Mouse (Mus musculus) embryonic facial prominence, embryonic 11.5 days (tissue): ENCODE measurements around the gene Pdzph1. TPM values are rescaled to one million over a fixed set of nuclear protein-coding genes. Genes with fewer than 3 reads are reported as not detected.

Experiments used
- ATAC-seq: fragments of 200-750 bp; cut with Nextera tagmentation; replicated peaks from 2 replicates; pipeline ENCODE4 v1.8.0; 2017; ENCODE audit warnings: low read depth; ENCODE audit not compliant: insufficient number of reproducible peaks, low FRiP score, low TSS enrichment
- DNase-seq: peaks from one replicate; pipeline ENCODE4 v3.0.0-alpha.2; 2015; ENCODE audit warnings: low spot score
- H3K27ac ChIP-seq: fragments of 300-500 bp; sonication (generic); replicated peaks from 2 replicates; pipeline ENCODE4 v1.5.1; 2014; ENCODE audit warnings: mild to moderate bottlenecking, low read depth, low read length, control low read depth
- H3K27me3 ChIP-seq: fragments of 300-500 bp; sonication (generic); 2 replicates; pipeline ENCODE4 v1.6.1; 2014; ENCODE audit warnings: mild to moderate bottlenecking, low read length, moderate library complexity, mixed read lengths; ENCODE audit not compliant: control insufficient read depth, insufficient read depth
- H3K36me3 ChIP-seq: fragments of 300-500 bp; sonication (generic); replicated peaks from 2 replicates; pipeline ENCODE4 v1.6.1; 2014; ENCODE audit warnings: low read depth, mild to moderate bottlenecking, low read length, moderate library complexity, mixed read lengths; ENCODE audit not compliant: control insufficient read depth, insufficient read depth
- H3K4me1 ChIP-seq: fragments of 300-500 bp; sonication (generic); 2 replicates; pipeline ENCODE4 v1.6.1; 2014; ENCODE audit warnings: low read length, mixed read lengths; ENCODE audit not compliant: control insufficient read depth, insufficient read depth
- H3K4me2 ChIP-seq: fragments of 300-500 bp; sonication (generic); 2 replicates; pipeline ENCODE4 v1.6.1; 2014; ENCODE audit warnings: low read depth, mild to moderate bottlenecking, control low read depth, low read length, moderate library complexity
- H3K4me3 ChIP-seq: fragments of 300-500 bp; sonication (generic); 2 replicates; pipeline ENCODE4 v1.5.1; 2014; ENCODE audit warnings: low read depth, low read length, control low read depth
- H3K9ac ChIP-seq: fragments of 300-500 bp; sonication (generic); replicated peaks from 2 replicates; pipeline ENCODE4 v1.6.1; 2014; ENCODE audit warnings: mild to moderate bottlenecking, control low read depth, low read length
- H3K9me3 ChIP-seq: fragments of 300-500 bp; sonication (generic); replicated peaks from 2 replicates; pipeline ENCODE4 v1.6.1; 2016; ENCODE audit warnings: mild to moderate bottlenecking, low read length, inconsistent platforms, mixed read lengths; ENCODE audit not compliant: control insufficient read depth
- whole genome bisulfite sequencing: fragments of 180-500 bp; shearing (Covaris S2); extraction: QIAGEN DNeasy Blood & Tissue Kit; methylation state at CpG from one replicate; pipeline ENCODE4 v1.1.7; 2014; 5-methylcytosine and 5-hydroxymethylcytosine counted together
- polyA plus RNA-seq: library from polyadenylated mRNA; unstranded; fragments of >200 nt; fragmentation: Nextera tagmentation; extraction: Ambion mirVana; gene quantifications from 2 replicates; pipeline ENCODE4 v1.2.1, GENCODE M21; 2014

Pdzph1 gene
- polyA plus RNA-seq, 1 experiment from 2014 or later, result 2.9 TPM

GRCm38 (mm10) chr17:58932983-58933280, 58.2 kb downstream of the Pdzph1 start:
- H3K9me3 ChIP-seq, result no peaks in the 10 kb centered on the region
- DNase-seq (no peak), ATAC-seq (no peak; the same call in 1 of the 2 replicates)
- H3K27ac ChIP-seq, result no peak overlapping the region
- H3K9ac ChIP-seq, result no peak overlapping the region
- H3K36me3 ChIP-seq, result no peaks in the 10 kb centered on the region
- no peak overlapping the region for H3K4me2 ChIP-seq
- H3K4me3 ChIP-seq, result no peak overlapping the region
- H3K4me1 ChIP-seq, result no peaks in the 10 kb centered on the region
- 12% methylated on average over 1 of the region's 1 CpGs for WGBS
- H3K27me3 ChIP-seq, result no peaks in the 10 kb centered on the region

- Histone ChIP-seq H3K4me1 (no peaks in the 10 kb centered on the region), H3K4me2 (no peak overlapping the region), H3K27ac (no peak overlapping the region), H3K27me3 (no peaks in the 10 kb centered on the region), H3K9me3 (no peaks in the 10 kb centered on the region), H3K4me3 (no peak overlapping the region), H3K36me3 (no peaks in the 10 kb centered on the region), H3K9ac (no peak overlapping the region)
- DNase-seq (peak; percentile 56), ATAC-seq (peak; percentile 86)
- 7% methylated on average over 2 of the region's 2 CpGs for WGBS
Observed at GRCm38 (mm10) chr17:58932279-58932982, 58.7 kb downstream of the Pdzph1 start.

GRCm38 (mm10) chr17:58924754-58925546, 66.2 kb downstream of the Pdzph1 start:
- H3K9me3 ChIP-seq, result no peaks in the 10 kb centered on the region
- no peak overlapping the region for H3K4me2 ChIP-seq
- H3K36me3 ChIP-seq, result no peaks in the 10 kb centered on the region
- WGBS, result 77% methylated on average over 10 of the region's 10 CpGs
- H3K27me3 ChIP-seq, result no peaks in the 10 kb centered on the region
- ATAC-seq, result no peak
- no peak overlapping the region for H3K4me3 ChIP-seq
- no peak for DNase-seq
- H3K4me1 ChIP-seq, result no peaks in the 10 kb centered on the region
- H3K27ac ChIP-seq, result no peak overlapping the region
- H3K9ac ChIP-seq, result no peak overlapping the region

GRCm38 (mm10) chr17:58923901-58924476, 67.2 kb downstream of the Pdzph1 start:
- Histone ChIP-seq H3K4me2 (no peak overlapping the region), H3K4me3 (no peak overlapping the region), H3K4me1 (no peaks in the 10 kb centered on the region), H3K27ac (no peak overlapping the region), H3K9me3 (no peaks in the 10 kb centered on the region), H3K27me3 (no peaks in the 10 kb centered on the region), H3K9ac (no peak overlapping the region), H3K36me3 (no peaks in the 10 kb centered on the region)
- DNase-seq, result no peak
- 69% methylated on average over 11 of the region's 11 CpGs for WGBS
- no peak; the same call in 1 of the 2 replicates for ATAC-seq

- no peak overlapping the region for H3K27ac ChIP-seq
- 85% methylated on average over 7 of the region's 7 CpGs for WGBS
- no peak overlapping the region for H3K9ac ChIP-seq
- no peak for ATAC-seq
- H3K4me1 ChIP-seq, result no peaks in the 10 kb centered on the region
- no peak overlapping the region for H3K4me2 ChIP-seq
- no peak overlapping the region for H3K4me3 ChIP-seq
- no peaks in the 10 kb centered on the region for H3K27me3 ChIP-seq
- no peaks in the 10 kb centered on the region for H3K9me3 ChIP-seq
- no peaks in the 10 kb centered on the region for H3K36me3 ChIP-seq
- no peak for DNase-seq
Observed at GRCm38 (mm10) chr17:58923316-58923866, 67.8 kb downstream of the Pdzph1 start.

- Histone ChIP-seq H3K27me3 (no peaks in the 10 kb centered on the region), H3K4me2 (no peak overlapping the region), H3K4me1 (no peaks in the 10 kb centered on the region), H3K27ac (no peak overlapping the region), H3K9ac (no peak overlapping the region), H3K36me3 (no peaks in the 10 kb centered on the region), H3K4me3 (no peak overlapping the region), H3K9me3 (no peaks in the 10 kb centered on the region)
- DNase-seq, result no peak
- 93% methylated on average over 2 of the region's 2 CpGs for WGBS
- ATAC-seq, result no peak
Observed at GRCm38 (mm10) chr17:58922821-58923220, 68.4 kb downstream of the Pdzph1 start.

- no peaks in the 10 kb centered on the region for H3K36me3 ChIP-seq
- no peak overlapping the region for H3K4me2 ChIP-seq
- no peaks in the 10 kb centered on the region for H3K4me1 ChIP-seq
- ATAC-seq (no peak), DNase-seq (no peak)
- H3K27me3 ChIP-seq, result no peaks in the 10 kb centered on the region
- WGBS, result 68% methylated on average over 4 of the region's 4 CpGs
- H3K4me3 ChIP-seq, result no peak overlapping the region
- no peak overlapping the region for H3K9ac ChIP-seq
- H3K27ac ChIP-seq, result no peak overlapping the region
- no peaks in the 10 kb centered on the region for H3K9me3 ChIP-seq
Observed at GRCm38 (mm10) chr17:58919927-58920326, 71.2 kb downstream of the Pdzph1 start.

GRCm38 (mm10) chr17:58919061-58919460, 72.1 kb downstream of the Pdzph1 start:
- H3K9me3 ChIP-seq, result no peaks in the 10 kb centered on the region
- ATAC-seq (peak; percentile 82), DNase-seq (peak; percentile 77)
- no peaks in the 10 kb centered on the region for H3K36me3 ChIP-seq
- 3% methylated on average over 8 of the region's 8 CpGs for WGBS
- no peak overlapping the region for H3K27ac ChIP-seq
- no peak overlapping the region for H3K9ac ChIP-seq
- no peaks in the 10 kb centered on the region for H3K4me1 ChIP-seq
- H3K27me3 ChIP-seq, result no peaks in the 10 kb centered on the region
- no peak overlapping the region for H3K4me2 ChIP-seq
- no peak overlapping the region for H3K4me3 ChIP-seq
